Comparison of ENCODE assay signal across 14 mouse cellular contexts in genomic region chr1:60793717-60794116, GRCm38 (mm10).
DNase-seq lines count a peak whose midpoint lies in the region; ATAC-seq lines count a peak whose summit lies in the region.
"Had no signal": no experiment of that assay in that cellular context is flagged by ENCODE, and none has a peak within 500 bp of the region (broad histone marks: within the 10 kb centered on the region; RNA-seq: fewer than 3 reads in every experiment).

No protein-coding gene starts in this region.

- H3K27ac ChIP-seq in midbrain, embryonic 14.5 days (replicated peaks; ENCODE audit: low read depth, low read length), result no peak overlapping the region
- H3K27ac ChIP-seq in midbrain, embryonic 15.5 days, result no peak overlapping the region
- H3K27ac ChIP-seq: stomach, embryonic 15.5 days had no signal

- H3K4me1 ChIP-seq in midbrain, embryonic 14.5 days (ENCODE audit: control insufficient read depth, insufficient read depth, low read length), result no peaks in the 10 kb centered on the region
- H3K4me1 ChIP-seq in midbrain, embryonic 15.5 days, result no peaks in the 10 kb centered on the region
- H3K4me1 ChIP-seq: stomach, embryonic 15.5 days had no signal

- H3K27me3 ChIP-seq in midbrain, embryonic 14.5 days (ENCODE audit: control insufficient read depth, insufficient read depth, low read length), result no peaks in the 10 kb centered on the region
- H3K27me3 ChIP-seq in midbrain, embryonic 15.5 days (replicated peaks), result no peaks in the 10 kb centered on the region
- H3K27me3 ChIP-seq: stomach, embryonic 15.5 days had no signal

- H3K4me3 ChIP-seq in midbrain, embryonic 14.5 days (replicated peaks; ENCODE audit: low read depth, low read length), result no peak overlapping the region
- H3K4me3 ChIP-seq in midbrain, embryonic 15.5 days, result no peak overlapping the region
- H3K4me3 ChIP-seq: erythroblast, embryonic 14.5 days; stomach, embryonic 15.5 days had no signal

- H3K36me3 ChIP-seq in midbrain, embryonic 14.5 days (ENCODE audit: control insufficient read depth, insufficient read depth, low read length), result no peaks in the 10 kb centered on the region
- no peaks in the 10 kb centered on the region for H3K36me3 ChIP-seq in midbrain, embryonic 15.5 days (replicated peaks)
- H3K36me3 ChIP-seq: stomach, embryonic 15.5 days had no signal

- no peak overlapping the region for H3K4me2 ChIP-seq in midbrain, embryonic 14.5 days (ENCODE audit: low read length)
- no peak overlapping the region for H3K4me2 ChIP-seq in midbrain, embryonic 15.5 days
- H3K4me2 ChIP-seq: stomach, embryonic 15.5 days had no signal

- no peaks in the 10 kb centered on the region for H3K9me3 ChIP-seq in midbrain, embryonic 14.5 days (ENCODE audit: control insufficient read depth, low read length)
- no peaks in the 10 kb centered on the region for H3K9me3 ChIP-seq in midbrain, embryonic 15.5 days
- H3K9me3 ChIP-seq: stomach, embryonic 15.5 days had no signal

- ATAC-seq in midbrain, embryonic 14.5 days (ENCODE audit: low FRiP score, low TSS enrichment), result no peak
- no peak; the same call in 1 of the 2 replicates for ATAC-seq in midbrain, embryonic 15.5 days (replicated peaks)
- ATAC-seq in CD4-positive, CD25-positive, alpha-beta regulatory T cell, adult 4 months, result peak; percentile 94

- DNase-seq in frontal cortex, adult 2 months (ENCODE audit: extremely low spot score in 1 of 2, low spot score in 1 of 2), result peak; percentile 4 to 24
- DNase-seq in frontal cortex, postnatal 25 days (ENCODE audit: low spot score in 2 of 2), result no peak
- peak; percentile 42 for DNase-seq in midbrain, embryonic 14.5 days
- peak; percentile 57 for DNase-seq in induced T-regulatory cell, adult 2 months (ENCODE audit: low read depth)
- DNase-seq in ovary, postnatal 14 days (ENCODE audit: low spot score), result no peak
- DNase-seq: cerebellum, adult 2 months; embryo, embryonic 11 days; heart, postnatal 14 days; kidney, postnatal 14 days; thymus, postnatal 4 days had no signal

- H3K9ac ChIP-seq in midbrain, embryonic 14.5 days (replicated peaks; ENCODE audit: low read length), result no peak overlapping the region
- no peak overlapping the region for H3K9ac ChIP-seq in midbrain, embryonic 15.5 days
- H3K9ac ChIP-seq: stomach, embryonic 15.5 days had no signal

Comparison
In these comparisons a context has a peak if more than half of its experiments do, and no peak if none do; other contexts are left out.
1. DNase-seq: peak in frontal cortex, adult 2 months (2 of 2), midbrain, embryonic 14.5 days (single experiment) and induced T-regulatory cell, adult 2 months (single experiment); none in frontal cortex, postnatal 25 days (0 of 2) and ovary, postnatal 14 days (single experiment).